Mouse (Mus musculus) heart, embryonic 15.5 days (tissue): ENCODE data around the gene Abcc4. TPM values are rescaled to one million over a fixed set of nuclear protein-coding genes. Genes with fewer than 3 reads are reported as not detected.
A peak's percentile ranks its signal among the peaks of the same experiment; 100 is the strongest.

Experiments used
- ATAC-seq: fragments of 200-750 bp; cut with Nextera tagmentation; replicated peaks from 2 replicates; pipeline ENCODE4 v1.8.0; 2017; ENCODE audit warnings: low read depth, moderate TSS enrichment; ENCODE audit not compliant: insufficient number of reproducible peaks, insufficient read depth, low FRiP score
- H3K27ac ChIP-seq: fragments of 300-500 bp; sonication (generic); 2 replicates; pipeline ENCODE4 v1.5.1; 2015; ENCODE audit warnings: mild to moderate bottlenecking, inconsistent platforms
- H3K27me3 ChIP-seq: fragments of 300-500 bp; sonication (generic); 2 replicates; pipeline ENCODE4 v1.6.1; 2015; ENCODE audit warnings: inconsistent platforms
- H3K36me3 ChIP-seq: fragments of 300-500 bp; sonication (generic); 2 replicates; pipeline ENCODE4 v1.6.1; 2015; ENCODE audit warnings: mild to moderate bottlenecking, inconsistent platforms
- H3K4me1 ChIP-seq: fragments of 300-500 bp; sonication (generic); replicated peaks from 2 replicates; pipeline ENCODE4 v1.6.1; 2015; ENCODE audit warnings: inconsistent platforms
- H3K4me2 ChIP-seq: fragments of 300-500 bp; sonication (generic); 2 replicates; pipeline ENCODE4 v1.6.1; 2015; ENCODE audit warnings: inconsistent platforms, mild to moderate bottlenecking, moderate library complexity
- H3K4me3 ChIP-seq: fragments of 300-500 bp; sonication (generic); 2 replicates; pipeline ENCODE4 v1.5.1; 2015; ENCODE audit warnings: mild to moderate bottlenecking, inconsistent platforms
- H3K9ac ChIP-seq: fragments of 300-500 bp; sonication (generic); 2 replicates; pipeline ENCODE4 v1.6.1; 2015; ENCODE audit warnings: mild to moderate bottlenecking, inconsistent platforms
- H3K9me3 ChIP-seq: fragments of 300-500 bp; sonication (generic); replicated peaks from 2 replicates; pipeline ENCODE4 v1.6.1; 2016; ENCODE audit warnings: inconsistent platforms
- WGBS: fragments of 180-500 bp; shearing (Covaris S2); methylation state at CpG from one replicate; pipeline ENCODE4 v1.1.7; 2015; ENCODE audit warnings: mixed read lengths; 5-methylcytosine and 5-hydroxymethylcytosine counted together
- polyA plus RNA-seq: library from polyadenylated mRNA; unstranded; fragments of >200 nt; fragmentation: Nextera tagmentation; extraction: Ambion mirVana; gene quantifications from 2 replicates; pipeline ENCODE4 v1.2.1, GENCODE M21; 2015

Abcc4 gene
- polyA plus RNA-seq, 1 experiment from 2014 or later = 1.6 TPM

DNA sequence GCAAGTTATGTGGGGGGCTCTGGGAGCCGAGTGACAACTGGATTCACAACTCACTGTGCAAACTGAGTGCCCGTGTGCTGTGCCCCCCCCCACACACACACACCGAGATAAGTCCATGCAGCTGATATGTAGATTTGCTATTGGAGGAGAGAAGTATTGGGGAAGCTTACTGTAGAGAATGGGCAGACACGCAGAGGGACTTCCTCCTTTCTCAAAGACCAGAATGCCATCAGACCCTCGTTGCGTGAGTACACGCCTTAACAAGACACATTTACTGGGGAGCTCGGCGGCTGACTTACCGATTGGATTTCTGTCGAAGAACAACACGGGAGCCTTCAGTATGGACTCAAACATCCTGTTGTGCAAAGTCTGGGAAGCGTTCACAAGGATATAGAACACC, 111.6 kb downstream of the Abcc4 start:
- Histone ChIP-seq H3K27ac (peak overlapping the region; percentile 20; the same call in 1 of the 2 replicates), H3K4me3 (0 out of 2 replicates have a peak overlapping the region, but pooled peaks have one; percentile 8), H3K27me3 (peaks cover 5% of the 10 kb centered on the region; the same call in 1 of the 2 replicates), H3K4me2 (peak overlapping the region; percentile 18; the same call in 1 of the 2 replicates), H3K9ac (no peak overlapping the region), H3K9me3 (no peaks in the 10 kb centered on the region), H3K36me3 (no peaks in the 10 kb centered on the region), H3K4me1 (0 out of 2 replicates have a peak, but pooled peaks cover 2% of the 10 kb centered on the region)
- 66% methylated on average over 13 of the region's 13 CpGs for WGBS
- no peak for ATAC-seq

- peak; percentile 64; the same call in 1 of the 2 replicates for ATAC-seq
- WGBS = 44% methylated on average over 20 of the region's 20 CpGs
- Histone ChIP-seq H3K9ac (no peak overlapping the region), H3K4me2 (no peak overlapping the region), H3K9me3 (no peaks in the 10 kb centered on the region), H3K36me3 (no peaks in the 10 kb centered on the region), H3K4me1 (0 out of 2 replicates have a peak, but pooled peaks cover 2% of the 10 kb centered on the region), H3K27ac (no peak overlapping the region), H3K27me3 (peaks cover 5% of the 10 kb centered on the region; the same call in 1 of the 2 replicates), H3K4me3 (no peak overlapping the region)
Observed at GRCm38 (mm10) chr14:118591477-118592403, 114.3 kb downstream of the Abcc4 start.

GRCm38 (mm10) chr14:118582333-118582941, 123.6 kb downstream of the Abcc4 start:
- Histone ChIP-seq H3K27me3 (no peaks in the 10 kb centered on the region), H3K4me1 (no peaks in the 10 kb centered on the region), H3K27ac (no peak overlapping the region), H3K36me3 (no peaks in the 10 kb centered on the region), H3K4me3 (no peak overlapping the region), H3K9me3 (no peaks in the 10 kb centered on the region), H3K9ac (no peak overlapping the region), H3K4me2 (no peak overlapping the region)
- ATAC-seq = no peak
- WGBS = 78% methylated on average over 8 of the region's 8 CpGs

DNA sequence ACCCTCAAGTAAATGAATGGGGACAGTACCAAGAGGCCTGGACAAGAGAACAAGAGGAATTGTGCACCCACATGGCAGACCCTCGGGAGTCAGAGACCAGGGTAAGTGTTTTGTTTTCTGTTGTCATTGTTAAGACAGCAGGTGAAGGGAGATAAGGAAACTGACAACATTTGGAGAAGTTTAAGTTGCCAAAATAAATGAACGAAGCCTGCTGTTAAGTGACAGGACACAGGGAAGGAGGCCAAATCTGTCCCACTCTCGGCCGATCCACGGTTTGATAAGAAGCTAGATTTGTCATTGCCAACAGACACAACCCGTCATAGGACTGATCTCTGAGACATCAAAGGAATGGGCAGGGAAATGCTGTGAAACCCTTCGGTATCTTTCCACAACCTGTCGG, 124.3 kb downstream of the Abcc4 start:
- Histone ChIP-seq H3K4me3 (no peak overlapping the region), H3K4me2 (no peak overlapping the region), H3K27me3 (no peaks in the 10 kb centered on the region), H3K9me3 (no peaks in the 10 kb centered on the region), H3K9ac (no peak overlapping the region), H3K4me1 (no peaks in the 10 kb centered on the region), H3K27ac (no peak overlapping the region), H3K36me3 (no peaks in the 10 kb centered on the region)
- WGBS = 28% methylated on average over 8 of the region's 8 CpGs
- ATAC-seq = no peak

GRCm38 (mm10) chr14:118579013-118579728, 126.8 kb downstream of the Abcc4 start:
- no peak overlapping the region for H3K4me3 ChIP-seq
- WGBS = 80% methylated on average over 19 of the region's 19 CpGs
- no peaks in the 10 kb centered on the region for H3K36me3 ChIP-seq
- no peak overlapping the region for H3K27ac ChIP-seq
- no peak for ATAC-seq
- no peaks in the 10 kb centered on the region for H3K4me1 ChIP-seq
- no peak overlapping the region for H3K4me2 ChIP-seq
- H3K9me3 ChIP-seq = no peaks in the 10 kb centered on the region
- no peaks in the 10 kb centered on the region for H3K27me3 ChIP-seq
- no peak overlapping the region for H3K9ac ChIP-seq

DNA sequence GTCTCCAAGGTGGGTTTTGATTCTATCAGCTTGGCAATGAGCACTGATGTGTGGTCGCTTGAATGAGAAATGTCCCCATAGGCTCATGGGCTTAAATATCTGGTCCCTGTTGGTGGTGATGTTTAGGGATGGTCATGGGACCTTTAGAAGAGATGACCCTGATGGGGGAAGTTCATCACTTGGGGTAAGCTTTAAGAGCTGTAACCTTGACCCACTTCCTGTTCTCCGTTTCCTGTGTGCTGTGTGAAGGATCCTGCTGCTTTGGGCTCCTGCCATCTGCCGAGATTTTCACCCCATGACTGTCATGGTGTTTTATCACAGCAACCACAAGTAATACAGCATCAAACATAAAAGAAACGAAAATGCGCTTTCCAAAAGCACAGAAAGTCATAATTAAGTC, 128.1 kb downstream of the Abcc4 start:
- Histone ChIP-seq H3K4me2 (no peak overlapping the region), H3K4me1 (no peaks in the 10 kb centered on the region), H3K4me3 (no peak overlapping the region), H3K36me3 (no peaks in the 10 kb centered on the region), H3K27ac (no peak overlapping the region), H3K27me3 (no peaks in the 10 kb centered on the region), H3K9ac (no peak overlapping the region), H3K9me3 (no peaks in the 10 kb centered on the region)
- 85% methylated on average over 5 of the region's 5 CpGs for WGBS
- ATAC-seq = no peak

DNA sequence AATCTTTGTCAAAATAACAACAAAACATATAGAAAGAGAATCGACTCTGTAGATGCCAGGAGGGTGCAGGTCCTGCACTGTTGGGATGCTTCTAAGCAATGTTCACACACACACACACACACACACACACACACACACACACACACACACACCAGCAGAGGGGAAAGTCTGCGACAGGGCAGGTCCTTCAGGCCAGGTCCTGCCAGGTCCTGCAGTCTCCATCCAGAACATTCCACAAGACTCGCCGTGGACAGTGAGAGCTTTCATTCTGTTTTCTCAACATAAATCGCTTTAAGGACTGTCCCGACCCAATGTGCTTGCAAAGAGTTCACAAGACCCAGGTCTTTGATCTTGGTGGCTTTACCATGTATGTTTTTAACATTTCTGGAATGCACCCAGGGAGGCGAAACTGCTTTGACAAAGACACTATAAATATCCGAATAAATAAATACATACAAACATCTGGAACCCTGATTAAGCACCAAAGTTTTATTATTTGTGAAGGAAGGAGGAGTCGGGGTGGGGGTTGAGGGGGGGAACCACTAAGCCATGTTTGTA, 133.3 kb downstream of the Abcc4 start:
- Histone ChIP-seq H3K9me3 (no peaks in the 10 kb centered on the region), H3K27ac (no peak overlapping the region), H3K27me3 (no peaks in the 10 kb centered on the region), H3K9ac (no peak overlapping the region), H3K36me3 (no peaks in the 10 kb centered on the region), H3K4me1 (no peaks in the 10 kb centered on the region), H3K4me3 (no peak overlapping the region), H3K4me2 (no peak overlapping the region)
- no peak for ATAC-seq
- WGBS = 73% methylated on average over 9 of the region's 9 CpGs

GRCm38 (mm10) chr14:118569586-118569985, 136.4 kb downstream of the Abcc4 start:
- no peak for ATAC-seq
- Histone ChIP-seq H3K4me1 (no peaks in the 10 kb centered on the region), H3K27me3 (no peaks in the 10 kb centered on the region), H3K36me3 (no peaks in the 10 kb centered on the region), H3K27ac (no peak overlapping the region), H3K9ac (no peak overlapping the region), H3K4me3 (no peak overlapping the region), H3K9me3 (no peaks in the 10 kb centered on the region), H3K4me2 (no peak overlapping the region)
- WGBS = 86% methylated on average over 13 of the region's 13 CpGs

DNA sequence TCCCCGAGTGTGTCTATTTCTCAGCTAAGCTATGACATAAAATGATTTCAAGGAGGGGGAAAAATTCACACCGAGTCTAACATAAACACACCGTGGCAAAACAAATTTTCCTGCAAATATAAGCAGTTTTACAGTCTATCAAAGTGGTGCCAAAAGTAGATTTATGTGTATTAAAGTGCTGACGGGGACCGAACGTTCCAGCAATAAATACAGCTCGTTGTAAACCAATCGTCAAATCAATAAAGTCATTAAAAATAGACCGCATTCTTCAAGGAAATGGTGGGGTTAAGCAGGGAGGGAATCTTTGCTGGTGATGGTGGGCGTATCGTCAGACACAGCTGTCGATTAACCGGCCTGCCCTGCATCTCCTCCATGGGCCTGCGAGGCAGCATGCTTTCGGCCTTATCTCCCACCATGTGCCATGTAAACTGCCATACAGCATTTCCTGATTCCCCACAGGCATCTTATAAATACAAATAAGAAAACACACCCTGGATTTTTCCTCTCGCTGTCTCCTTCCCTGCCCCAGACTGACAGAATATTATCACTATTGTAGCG, 137.8 kb downstream of the Abcc4 start:
- Histone ChIP-seq H3K36me3 (no peaks in the 10 kb centered on the region), H3K4me2 (no peak overlapping the region), H3K4me3 (no peak overlapping the region), H3K27me3 (no peaks in the 10 kb centered on the region), H3K9me3 (no peaks in the 10 kb centered on the region), H3K9ac (no peak overlapping the region), H3K4me1 (no peaks in the 10 kb centered on the region), H3K27ac (no peak overlapping the region)
- 70% methylated on average over 17 of the region's 17 CpGs for WGBS
- no peak for ATAC-seq

GRCm38 (mm10) chr14:118566809-118567208, 139.2 kb downstream of the Abcc4 start:
- 83% methylated on average over 5 of the region's 5 CpGs for WGBS
- ATAC-seq = no peak
- no peak overlapping the region for H3K4me3 ChIP-seq
- no peaks in the 10 kb centered on the region for H3K36me3 ChIP-seq
- H3K27ac ChIP-seq = no peak overlapping the region
- no peaks in the 10 kb centered on the region for H3K4me1 ChIP-seq
- H3K27me3 ChIP-seq = no peaks in the 10 kb centered on the region
- no peak overlapping the region for H3K9ac ChIP-seq
- no peak overlapping the region for H3K4me2 ChIP-seq
- no peaks in the 10 kb centered on the region for H3K9me3 ChIP-seq
